Mouse (Mus musculus) cerebellum, adult 8-10 months (tissue): Measurements from ENCODE around the gene Cdh6.
A peak's percentile ranks its signal among the peaks of the same experiment; 100 is the strongest.

ENCODE experiments used
- DNase-seq: peaks from one replicate; pipeline ENCODE4 v3.0.0; 2022

The Cdh6 gene

DNA sequence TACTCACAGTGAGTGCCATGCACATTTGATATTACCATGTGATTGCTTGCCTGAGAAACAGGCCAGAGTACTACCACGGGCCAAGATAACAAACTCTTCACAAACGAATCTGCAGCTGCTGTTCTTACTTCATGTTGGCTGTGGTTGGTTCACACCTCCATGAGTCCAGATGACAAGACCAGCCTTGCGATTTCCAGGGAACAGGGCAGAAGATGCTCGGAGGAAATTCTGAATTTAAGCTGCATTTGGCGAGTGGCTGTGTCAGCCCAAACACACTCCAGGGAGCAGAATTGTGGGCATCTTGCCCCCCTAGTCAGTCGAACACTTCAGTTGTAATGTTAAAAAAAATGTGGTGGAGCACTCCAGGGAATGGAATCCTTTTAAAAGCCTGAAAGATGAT is 18.1 kb downstream of the Cdh6 start:
- no peak for DNase-seq

DNA sequence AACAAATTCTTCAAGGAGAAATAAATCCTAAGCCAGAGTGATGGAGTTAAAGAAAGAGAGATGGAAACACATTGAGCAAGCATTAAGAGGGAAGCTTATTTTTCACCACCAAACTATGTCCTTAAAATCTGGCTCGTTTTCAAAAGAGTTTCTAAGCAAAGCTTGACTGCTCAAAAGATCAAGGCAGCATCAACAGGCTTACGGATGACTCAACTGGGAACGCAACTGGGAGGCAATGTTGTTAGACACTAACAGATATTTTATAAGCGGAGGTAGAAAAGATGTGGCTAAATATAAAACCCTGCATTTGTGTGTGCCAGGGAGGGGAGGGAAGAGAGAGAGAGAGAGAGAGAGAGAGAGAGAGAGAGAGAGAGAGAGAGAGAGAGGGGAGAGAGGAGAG is 31.5 kb downstream of the Cdh6 start:
- DNase-seq, result no peak

DNA sequence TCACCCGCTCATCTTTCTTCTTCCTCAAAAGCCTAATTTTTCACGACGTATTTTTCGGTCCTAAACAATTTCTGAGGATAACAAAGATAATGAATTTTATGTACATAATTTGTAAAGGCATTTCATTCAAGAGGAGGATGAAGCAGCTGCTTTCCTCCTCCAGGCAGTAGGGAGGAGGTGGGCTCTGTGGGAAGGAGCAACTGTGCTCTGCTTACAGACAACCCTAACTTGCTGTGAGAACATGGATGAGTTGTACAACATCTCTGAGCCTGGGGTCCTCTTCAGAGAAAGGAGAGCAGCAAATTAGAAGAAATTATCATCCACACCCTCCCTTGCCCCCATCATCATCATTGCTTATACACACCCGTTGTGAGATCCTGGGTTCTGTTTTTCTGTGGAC is 33.8 kb downstream of the Cdh6 start:
- DNase-seq, result no peak

DNA sequence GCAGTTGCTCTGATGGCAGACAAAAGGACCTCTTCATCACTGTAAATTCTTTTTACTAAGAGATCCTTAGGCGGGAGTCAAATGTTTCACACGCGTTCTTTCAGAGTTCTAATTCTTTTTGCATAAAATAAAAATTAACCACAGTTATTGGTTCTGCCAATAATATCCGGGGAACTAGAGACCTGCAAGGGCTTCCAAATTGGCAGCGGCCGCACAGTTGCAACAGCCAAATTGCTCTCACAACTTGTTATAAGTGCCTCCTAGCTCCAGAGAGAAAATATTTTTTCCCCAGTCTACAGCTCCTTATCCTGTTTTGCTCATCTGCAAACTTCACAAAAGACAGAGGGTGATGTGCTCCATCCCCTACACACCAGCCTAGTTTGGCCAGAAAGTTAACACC is 36.3 kb downstream of the Cdh6 start:
- no peak for DNase-seq

DNA sequence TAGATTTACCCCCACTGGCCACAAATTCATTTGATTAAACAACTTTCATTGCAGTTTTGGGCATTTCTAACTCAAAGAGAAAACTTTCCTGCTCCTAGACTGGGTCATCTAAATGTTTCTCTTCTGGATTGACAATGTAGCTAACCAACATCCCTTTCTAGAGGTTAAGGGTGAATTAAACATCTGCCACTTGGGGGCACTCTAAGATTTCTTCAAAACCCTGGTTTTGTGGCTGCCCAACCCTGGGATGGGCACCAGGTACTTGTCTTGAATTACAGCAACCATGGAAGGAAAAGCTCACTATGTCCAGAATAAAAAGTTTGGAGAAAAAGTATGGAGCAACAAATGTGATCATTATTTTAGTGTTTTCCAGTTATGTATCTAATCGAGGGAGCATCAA is 39.4 kb downstream of the Cdh6 start:
- DNase-seq, result peak; percentile 16

DNA sequence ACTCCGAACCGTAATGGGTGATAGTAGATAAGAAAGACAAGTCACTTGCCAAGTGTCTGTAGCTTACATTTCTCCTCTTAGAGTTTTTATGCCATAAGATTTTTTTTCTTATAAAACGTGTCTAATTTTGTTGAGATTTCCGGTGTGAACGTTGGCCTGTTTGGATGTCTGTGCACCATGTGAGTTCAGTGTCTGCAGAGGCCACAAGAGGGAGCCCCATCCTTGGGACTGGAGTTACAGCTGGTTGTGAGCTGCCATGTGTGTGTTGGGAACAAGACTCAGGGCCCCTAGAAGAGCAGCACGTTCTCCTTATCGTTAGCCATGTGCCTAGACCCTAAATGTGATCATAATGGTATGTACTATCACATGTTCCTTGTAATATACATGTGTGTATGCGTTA is 40.1 kb downstream of the Cdh6 start:
- no peak for DNase-seq

DNA sequence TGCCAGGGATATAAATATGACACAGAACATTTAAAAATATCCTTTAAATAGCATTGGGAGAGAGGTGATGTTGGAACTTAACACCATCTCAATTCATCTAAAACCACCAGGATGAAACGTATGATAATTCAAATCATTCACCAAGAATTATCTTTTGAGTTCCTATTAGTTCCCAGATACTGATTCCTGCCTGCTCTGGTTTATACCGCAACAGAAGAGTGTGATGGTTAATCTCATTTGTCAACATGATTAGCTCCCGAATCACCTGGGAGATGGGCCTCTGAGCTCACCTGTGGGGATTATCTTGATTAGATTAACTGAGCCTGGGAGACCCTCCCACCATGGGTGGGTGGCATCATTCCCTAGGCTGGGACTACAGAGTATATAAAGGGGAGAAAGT is 41.0 kb downstream of the Cdh6 start:
- no peak for DNase-seq

DNA sequence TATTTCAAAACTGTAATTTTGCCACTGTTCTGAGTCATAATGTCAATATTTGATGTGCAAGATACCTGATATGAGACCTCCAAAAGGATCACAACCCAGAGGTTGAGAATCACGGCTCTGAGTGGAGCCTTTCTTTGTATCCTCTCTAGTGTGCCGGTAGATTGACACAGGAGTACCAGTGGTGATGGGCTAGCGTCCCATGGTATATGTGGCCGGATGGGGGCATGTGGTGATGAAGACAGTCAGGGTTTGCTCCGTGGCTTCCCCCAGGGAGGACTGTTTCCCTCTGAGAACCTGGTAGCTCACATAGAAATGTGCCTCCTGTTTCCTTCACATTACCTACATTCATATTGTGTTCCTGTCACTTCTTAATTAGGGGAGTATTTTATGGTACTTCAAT is 43.2 kb downstream of the Cdh6 start:
- no peak for DNase-seq

DNA sequence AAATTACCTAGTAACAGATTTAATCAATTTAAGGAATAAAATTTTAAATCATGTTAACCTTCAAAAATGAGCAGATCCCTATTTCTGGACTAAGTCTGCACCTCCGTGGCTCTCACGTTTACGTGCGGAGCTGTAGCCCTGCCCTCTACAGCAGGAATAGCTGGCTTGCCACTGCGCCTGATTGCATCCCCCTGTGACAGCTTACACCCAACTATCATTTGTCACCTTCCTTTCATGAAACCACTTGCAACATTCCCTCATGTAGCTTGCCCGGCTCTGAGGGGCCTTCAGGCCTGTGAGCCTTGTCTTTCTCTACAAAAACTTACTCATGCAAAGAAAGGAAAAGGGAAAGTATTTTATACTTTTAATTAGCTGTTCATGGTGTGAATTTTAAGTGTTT is 73.1 kb downstream of the Cdh6 start:
- DNase-seq, result no peak

DNA sequence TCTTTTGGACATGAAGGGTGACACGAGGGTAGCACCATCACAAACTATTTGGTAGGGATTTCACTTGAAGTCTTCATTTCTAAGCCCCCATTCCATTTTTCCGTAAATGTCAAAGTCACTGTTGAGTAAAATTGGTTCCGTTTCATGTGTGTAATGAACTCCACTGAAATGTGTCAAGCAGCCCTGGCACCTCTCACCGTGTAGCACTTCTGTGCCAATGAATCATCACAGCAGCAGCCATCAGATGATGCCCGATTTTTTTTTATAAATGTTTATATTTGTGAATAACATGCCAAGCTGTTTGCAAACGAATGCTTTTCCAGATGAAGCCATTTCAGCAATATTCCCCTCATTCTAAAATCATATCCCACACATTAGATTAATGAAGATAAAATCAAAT is 75.6 kb downstream of the Cdh6 start:
- no peak for DNase-seq

DNA sequence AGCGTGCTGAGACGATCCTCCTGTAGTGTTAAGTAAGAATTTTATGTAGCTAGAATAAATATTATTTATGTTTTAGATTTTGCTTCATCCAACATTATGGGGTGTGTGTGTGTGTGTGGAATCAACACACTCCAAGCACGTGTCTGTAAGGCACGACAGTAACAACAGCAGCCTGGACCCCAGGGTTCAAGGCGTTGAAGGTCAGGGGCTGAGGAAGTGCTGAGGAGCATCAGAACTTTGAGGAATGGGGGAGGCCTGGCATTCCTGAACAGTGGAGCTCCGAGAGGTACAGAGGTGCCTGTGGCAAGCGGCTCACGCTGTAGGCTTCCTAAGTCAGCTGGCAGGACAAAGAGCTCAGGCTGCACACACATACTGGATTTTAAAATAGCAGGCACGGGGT is 78.1 kb downstream of the Cdh6 start:
- no peak for DNase-seq

DNA sequence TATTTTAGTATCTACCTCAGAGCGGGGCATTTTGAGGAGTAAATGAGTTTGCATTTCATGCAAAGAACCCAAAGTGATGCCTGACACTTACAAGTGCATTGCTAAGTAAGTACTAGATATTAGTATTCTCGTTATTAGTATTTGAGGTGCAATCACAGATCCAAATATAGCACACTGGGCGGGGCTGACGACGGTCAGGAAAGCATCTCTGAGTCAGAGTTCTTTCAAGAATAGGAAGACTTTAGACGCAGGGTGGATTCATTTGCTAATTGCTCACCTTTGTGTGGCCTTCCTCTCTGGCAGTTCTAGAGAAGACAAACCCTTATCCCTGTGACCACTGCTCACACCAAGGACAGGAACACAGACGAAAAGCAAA is 78.6 kb downstream of the Cdh6 start:
- no peak for DNase-seq

DNA sequence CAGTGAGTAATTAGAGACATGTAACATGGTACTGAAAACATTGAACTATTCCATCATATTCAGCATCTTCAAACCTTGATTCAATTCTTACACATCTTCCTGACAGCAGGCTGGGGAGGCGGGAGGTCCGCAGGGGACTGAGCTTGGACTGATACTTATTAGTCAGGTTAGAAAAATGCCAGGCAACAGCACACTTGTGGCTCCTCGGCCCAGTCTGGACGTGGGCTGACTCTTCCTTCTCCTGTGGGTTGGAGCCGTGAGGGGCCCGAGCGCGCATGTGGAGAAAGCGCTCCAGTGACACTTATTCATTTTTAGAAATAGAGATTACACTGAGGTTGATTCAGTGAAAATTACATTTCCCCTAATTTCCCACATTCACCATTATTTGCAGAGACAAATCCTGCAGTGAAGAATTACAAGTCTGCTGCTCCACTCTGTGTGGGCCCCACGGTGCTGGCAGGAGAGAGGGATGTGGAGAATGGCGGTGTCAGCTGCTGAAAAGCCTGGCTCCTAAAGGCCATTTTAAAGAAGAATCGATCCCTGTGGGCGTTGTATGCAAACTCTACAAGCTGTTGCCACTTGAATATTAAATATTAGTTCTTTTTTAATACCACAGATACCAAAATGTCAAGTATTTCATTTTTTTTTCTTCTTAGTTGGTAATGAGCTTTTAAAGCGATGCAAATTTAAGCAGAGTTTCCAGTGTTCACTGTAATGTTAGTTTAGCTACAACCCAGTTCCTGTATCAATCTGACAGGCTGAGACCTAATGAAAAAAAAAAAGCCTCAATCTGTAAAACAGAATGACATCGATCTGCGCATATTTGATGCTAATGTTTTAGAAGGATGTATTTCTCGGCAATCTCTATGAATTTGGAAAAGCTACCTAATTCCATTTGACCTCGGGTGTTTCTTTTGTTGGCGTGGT is 79.3 kb downstream of the Cdh6 start:
- no peak for DNase-seq

DNA sequence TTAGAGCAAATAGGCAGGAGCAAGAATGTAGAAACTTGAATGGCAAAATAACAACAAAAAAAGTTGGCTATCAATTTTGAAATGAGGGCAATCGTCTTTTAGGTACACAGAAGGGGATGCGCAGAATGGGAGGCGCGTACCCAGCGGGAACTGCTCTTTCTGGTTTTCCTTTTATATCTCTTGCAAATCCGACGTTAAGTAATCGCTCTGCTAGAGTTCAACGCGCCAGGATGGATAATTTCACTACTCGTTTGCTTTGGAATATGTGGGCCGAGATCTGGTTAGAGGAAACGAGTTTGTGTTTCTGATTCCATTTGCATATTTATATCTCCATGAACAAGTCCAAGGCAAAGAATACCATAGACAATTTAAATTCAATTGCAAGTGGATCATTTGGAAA is 81.4 kb downstream of the Cdh6 start:
- no peak for DNase-seq

DNA sequence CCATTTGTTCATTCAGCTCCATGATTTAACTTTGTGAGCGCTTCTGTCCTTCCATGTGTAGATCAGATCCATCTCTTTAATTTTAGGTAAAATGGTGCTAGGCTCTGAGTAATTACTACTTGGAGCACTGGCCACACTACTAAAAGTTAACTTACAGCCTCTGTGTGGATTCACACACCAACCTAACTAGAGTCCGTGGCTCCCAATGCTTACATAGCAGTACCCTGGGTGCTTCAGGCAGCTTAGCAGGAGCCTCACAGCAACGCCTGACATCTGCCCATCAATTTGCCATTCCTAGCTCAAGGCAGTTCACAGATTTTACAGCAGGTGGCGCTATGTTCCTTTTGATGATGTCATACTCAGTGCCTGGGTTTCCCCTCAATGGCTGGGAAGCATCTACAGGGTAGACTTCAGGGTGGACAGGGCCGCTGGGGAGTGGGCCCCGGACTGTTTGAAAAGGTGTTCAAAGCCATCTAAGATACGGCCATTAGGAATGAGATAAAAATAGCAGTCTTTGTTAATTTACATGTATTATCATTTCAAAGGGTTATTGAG is 84.9 kb downstream of the Cdh6 start:
- DNase-seq, result peak; percentile 2

DNA sequence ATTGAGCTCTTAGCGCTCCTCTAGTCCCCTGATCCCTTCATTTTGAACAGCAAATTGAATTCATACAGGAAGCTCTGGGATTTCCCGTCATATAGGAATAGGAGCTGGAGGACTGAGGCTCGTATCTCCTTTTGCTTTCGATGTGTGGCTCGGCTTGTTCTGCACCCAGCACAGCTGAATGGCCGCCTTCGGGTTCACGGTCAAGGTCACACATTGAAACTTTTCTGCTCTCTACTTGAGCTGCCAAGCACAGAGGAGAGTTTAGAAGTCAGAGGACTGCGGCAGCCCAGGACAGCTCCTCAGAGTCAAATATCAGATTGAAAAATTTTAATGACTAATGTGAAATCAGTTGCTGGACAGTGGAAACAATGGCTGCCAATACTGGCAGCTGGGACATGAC is 88.7 kb downstream of the Cdh6 start:
- no peak for DNase-seq

DNA sequence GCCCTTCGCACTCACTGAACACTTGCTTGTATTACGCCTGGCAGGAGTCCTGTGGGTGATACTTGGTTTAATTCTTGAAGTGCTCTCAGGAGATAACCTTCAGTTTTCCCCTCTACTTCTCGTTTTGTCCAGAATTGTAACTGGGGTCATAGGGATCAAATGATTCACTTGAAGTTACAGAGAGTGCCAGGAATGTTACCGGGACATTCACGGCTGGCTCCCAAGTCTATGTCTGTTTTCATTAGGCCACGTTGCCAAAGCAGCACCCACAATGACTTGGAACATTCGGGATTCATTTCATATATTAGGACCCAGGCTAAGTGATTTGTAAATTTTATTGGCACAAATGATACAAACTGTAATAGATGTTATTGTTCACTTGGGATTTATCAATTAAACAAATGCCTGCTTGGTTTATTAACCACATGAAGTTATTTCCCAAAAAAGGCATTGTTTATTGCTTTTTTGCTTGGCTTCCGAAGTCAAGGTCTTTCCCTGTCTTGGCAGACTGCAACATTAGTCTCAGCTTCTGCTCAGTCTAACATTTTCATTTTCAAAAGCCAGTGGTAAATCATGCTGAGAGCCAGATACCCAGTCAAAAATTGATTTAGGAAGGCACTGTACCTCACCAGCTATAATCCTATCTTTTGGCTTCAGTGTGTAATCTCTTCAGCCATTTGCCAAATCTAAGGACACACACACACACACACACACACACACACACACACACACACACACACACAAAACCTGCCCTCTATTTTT is 96.4 kb downstream of the Cdh6 start:
- DNase-seq, result no peak

DNA sequence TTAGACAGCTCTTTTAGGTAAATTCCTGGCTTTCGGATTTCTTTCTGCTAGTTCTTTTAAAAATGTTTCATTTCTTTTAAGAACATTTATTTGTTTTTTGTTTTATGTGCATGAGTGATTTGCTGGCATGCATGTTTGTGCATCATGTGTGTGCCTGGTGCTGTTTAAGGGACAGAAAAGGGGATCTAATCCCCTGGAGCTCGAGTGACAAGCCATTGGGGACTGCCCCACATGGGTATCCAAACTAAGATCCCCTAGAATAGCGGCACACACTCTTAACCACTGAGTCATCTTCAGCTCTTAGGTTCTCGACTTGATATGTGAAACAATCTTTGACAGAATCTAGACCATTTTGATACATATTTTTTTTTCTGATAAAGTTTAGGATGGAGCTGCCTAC is 99.4 kb downstream of the Cdh6 start:
- DNase-seq, result no peak

DNA sequence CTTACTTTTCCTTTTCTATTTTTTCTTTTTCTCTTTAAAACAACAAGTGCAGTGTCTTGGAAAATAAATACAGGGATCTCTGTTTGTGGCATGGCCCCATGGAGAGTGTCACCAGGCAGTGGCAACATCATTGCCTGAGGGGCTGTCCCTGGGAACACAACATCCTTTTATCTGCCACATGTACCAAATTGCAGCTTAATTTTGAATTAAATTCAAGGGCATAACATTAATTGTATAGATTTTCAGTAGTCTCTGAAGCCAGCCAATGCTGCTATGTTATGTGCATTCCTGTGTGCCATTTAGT is 105.3 kb downstream of the Cdh6 start:
- no peak for DNase-seq

DNA sequence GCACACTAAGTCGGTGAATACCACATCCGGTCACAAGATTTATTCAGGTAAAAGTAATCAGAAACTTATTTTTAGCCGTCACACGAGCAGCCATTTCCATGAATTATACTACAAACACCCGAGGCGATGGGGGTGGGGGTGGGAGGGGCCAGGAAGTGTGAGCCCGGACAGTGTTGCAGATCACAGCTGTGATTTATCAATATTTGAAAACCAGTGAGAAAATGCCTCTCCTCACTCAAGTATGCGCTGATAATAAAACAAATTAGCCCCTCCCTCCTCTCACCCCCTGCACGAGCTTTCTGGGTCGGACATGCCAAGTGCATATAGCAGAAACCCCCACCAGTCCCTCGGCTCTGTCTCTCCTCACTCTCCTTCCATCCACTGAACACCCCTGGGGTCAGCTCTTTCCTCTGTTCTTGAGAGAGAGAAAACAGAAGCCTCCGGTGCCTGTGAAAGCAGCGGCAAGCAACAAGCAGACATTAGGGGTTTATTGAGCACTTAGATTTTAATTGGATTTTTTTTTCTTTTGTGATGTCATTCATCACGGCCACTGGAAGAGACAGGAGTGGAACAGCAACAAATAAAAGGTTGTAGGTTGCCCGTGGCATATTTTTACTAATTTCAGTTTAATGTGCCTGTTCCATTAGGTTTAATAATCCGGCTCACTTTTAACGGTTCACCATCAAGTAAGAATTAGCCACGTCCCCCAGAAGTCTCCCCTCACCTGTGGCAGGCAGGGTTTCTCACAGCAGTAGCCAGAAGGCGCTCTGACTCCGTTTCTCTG is 105.9 kb downstream of the Cdh6 start:
- no peak for DNase-seq

DNA sequence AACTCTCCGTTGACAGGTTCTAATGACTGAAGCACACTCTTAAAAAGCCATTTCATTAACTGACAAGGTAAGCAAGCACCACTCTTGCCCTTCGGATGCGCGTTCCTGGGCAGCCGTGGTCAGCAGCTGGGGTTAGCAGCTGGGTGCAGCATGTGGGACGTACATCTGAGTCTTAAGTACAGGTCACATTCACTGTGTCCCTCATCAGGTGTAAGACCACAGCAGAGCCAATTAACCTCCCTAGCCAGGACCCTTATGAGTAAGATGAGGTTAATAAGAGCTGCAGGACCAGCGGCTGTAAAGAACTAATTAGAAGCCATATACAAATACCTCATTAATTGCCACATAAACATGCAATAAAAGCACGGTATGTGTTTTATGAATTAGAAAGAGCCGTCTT is 106.7 kb downstream of the Cdh6 start:
- DNase-seq, result no peak

DNA sequence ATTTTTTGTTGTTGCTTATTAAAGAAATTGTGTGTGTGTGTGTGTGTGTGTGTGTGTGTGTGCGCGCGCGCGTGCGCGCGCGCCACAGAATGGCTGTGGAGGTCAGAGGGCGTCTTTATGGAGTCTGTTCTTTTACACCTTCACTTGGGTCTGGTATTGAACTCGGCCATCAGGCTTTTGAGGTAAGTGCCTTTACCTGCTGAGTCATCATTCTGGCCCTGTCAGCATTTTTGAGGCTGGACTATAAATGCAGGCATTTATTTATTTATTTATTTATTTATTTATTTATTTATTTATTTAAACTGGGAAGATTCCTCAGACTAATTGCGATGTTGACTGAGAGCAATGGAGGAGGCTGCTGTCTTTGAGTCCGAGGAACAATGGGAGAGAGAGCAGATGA is 109.8 kb downstream of the Cdh6 start:
- DNase-seq, result no peak

DNA sequence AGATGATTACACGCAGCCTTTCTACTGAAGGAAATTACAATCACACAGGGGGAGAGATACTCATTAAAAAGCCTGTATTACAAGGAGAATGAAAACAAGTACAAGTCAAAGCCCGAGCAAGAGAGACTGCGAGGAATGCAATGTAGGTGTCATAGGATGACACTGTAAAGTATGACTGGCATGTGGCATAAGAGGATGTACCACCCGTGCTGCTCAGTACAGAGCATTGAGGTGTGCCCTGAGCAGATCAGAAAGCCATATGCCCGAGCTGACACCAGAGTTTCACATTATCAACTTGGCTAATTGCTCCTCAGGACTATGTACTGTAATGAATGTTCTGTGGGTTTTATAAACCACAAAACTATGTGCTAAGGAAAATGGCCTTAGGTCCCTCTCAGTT is 115.7 kb downstream of the Cdh6 start:
- no peak for DNase-seq

DNA sequence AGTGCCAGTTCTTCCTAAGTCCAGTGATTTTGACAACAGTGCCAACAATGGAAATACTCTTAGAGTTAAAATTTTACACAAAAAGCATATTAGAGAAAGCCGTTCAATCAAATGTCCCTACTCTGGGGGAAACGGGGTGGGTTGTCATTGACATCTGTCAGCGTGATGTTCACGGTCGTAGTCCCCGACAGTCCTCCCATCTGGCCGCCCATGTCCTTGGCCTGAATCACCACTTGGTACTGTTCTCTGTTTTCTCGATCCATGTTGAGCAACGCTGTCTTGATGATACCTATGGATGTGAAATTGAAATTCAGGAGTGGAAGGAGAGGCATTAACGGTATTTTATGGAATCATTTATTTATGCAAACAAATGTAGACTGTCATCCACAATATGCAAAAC is 116.2 kb downstream of the Cdh6 start:
- no peak for DNase-seq
